Mouse (Mus musculus): ENCODE measurements around the gene Rhoc.

GRCm38 (mm10) chr3:104789312-104789605 lies 1.1 kb downstream of the Rhoc start:
- TF ChIP-seq CTCF (conservative IDR thresholded peaks at IDR 0.05; ENCODE audit: low read length), result no peak
- TF ChIP-seq POU5F1 (IDR thresholded peaks at IDR 0.05; ENCODE audit: borderline replicate concordance, low read length), result no peak

All from E14TG2a.4 (cell line).